Mouse (Mus musculus): ENCODE measurements around the gene Anxa4.

The Anxa4 gene

DNA sequence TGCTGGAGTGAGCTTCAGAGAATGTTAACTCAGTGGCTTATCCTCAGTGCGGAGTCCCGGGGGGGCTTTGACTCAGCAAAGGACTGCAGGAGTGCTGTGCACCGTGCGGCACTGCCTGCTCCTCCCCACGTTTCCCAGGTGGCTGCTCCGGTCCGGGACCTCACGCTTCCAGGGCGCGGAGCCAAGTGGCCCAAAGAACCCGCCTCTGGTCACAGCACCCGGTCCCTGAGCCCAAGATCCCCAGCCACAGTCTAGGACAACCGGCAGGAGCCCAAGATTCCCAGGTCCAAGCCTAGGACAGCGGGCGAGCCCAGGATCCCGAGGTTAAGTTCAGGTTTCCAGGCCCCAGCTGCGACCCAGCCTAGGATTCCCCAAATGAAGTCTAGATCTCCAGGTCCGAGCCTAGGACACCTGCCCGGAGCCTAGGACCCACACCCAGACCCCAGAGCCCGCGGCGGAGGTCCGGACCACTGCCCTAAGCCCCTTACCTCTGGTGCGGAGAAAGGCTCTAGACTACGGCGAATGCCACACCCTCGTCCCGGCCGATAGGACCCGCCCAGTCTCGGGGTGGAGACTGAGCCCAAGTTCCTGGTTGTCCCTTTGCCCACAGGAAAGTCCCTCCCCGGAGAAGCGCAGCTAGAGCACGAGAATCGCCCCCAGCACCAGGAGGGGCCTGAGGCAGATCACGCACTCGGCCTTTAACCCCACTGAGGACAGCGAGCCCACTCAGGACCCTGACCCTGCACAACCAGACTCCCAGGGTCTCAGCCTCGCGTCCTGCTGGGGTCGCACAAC, at the start of gene Anxa4:
Anxa4 (minus strand) TSS at position 564 of the 795 bp plus-strand sequence.
- in situ Hi-C loops (cut with MboI, MseI), result no loop called here

DNA sequence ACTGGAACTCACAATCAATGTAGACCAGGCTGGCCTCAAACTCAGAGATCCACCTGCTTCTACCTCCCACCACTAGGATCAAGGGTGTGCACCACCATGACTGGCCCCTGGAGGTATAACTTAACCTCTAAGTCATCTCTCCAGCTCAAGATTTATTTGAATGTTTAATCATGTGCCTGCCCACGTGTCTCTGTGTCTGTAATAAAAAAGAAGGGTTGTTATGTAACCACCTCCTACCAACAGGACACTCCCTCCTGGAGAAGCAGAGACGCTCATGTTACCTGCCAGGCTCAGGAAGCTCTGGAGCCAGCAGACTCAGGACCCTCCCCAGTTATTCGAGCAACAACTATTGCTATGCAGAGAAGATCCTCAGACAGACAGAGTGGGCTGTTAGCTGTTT, 48.6 kb upstream of the Anxa4 start:
- in situ Hi-C loops (cut with MboI, MseI), result no loop called here

GRCm38 (mm10) chr6:86839089-86839488, 45.7 kb upstream of the Anxa4 start:
- in situ Hi-C loops (cut with MboI, MseI), result no loop called here

- in situ Hi-C loops (cut with MboI, MseI), result no loop called here
Measured at GRCm38 (mm10) chr6:86832802-86833502, 39.6 kb upstream of the Anxa4 start.

GRCm38 (mm10) chr6:86830738-86831500, 37.5 kb upstream of the Anxa4 start:
- in situ Hi-C loops (cut with MboI, MseI), result no loop called here

DNA sequence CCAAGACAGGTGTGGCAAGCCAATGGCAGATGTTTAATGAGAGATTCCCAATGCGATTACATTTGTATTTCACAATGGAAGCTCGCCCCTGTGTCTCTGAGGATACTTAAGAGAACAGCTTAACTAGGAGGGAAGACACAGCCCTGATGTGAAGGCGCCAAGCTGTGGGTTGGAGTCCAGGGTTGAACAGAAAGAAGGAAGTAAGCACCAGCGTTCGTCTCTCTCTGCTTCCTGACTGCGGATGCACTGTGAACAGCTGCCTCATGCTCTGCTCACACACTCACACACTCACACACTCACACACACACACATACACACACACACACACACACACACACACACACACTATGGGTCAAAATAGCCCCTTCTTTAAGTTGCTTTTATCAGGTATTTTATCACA, 36.4 kb upstream of the Anxa4 start:
- in situ Hi-C loops (cut with MboI, MseI), result no loop called here

GRCm38 (mm10) chr6:86827432-86827831, 34.0 kb upstream of the Anxa4 start:
- in situ Hi-C loops (cut with MboI, MseI), result no loop called here

- in situ Hi-C loops (cut with MboI, MseI), result no loop called here
Measured at GRCm38 (mm10) chr6:86824401-86824800, 31.0 kb upstream of the Anxa4 start.

DNA sequence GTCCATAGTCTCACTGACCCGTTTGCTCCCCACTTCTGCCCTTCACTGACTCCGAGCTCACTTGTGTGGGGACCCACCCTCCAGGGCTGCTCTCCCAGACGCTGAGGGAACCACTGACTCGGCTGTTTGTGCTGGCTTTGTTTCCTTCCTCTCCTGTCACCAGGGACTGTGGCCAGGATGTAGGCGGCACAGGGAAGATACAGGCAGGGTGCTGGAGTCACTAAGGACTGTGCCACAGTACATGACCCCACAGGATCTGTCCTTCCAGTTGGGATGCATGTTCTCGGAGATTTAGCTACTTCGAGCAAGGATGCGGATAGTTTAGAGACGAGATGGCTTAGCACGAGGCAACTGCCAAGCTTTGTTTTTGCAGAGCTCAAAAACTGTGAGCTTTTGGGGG, 30.4 kb upstream of the Anxa4 start:
- in situ Hi-C loops (cut with MboI, MseI), result no loop called here

GRCm38 (mm10) chr6:86823051-86823431, 29.7 kb upstream of the Anxa4 start:
- in situ Hi-C loops (cut with MboI, MseI), result no loop called here

GRCm38 (mm10) chr6:86822285-86823050, 29.1 kb upstream of the Anxa4 start:
- in situ Hi-C loops (cut with MboI, MseI), result no loop called here

DNA sequence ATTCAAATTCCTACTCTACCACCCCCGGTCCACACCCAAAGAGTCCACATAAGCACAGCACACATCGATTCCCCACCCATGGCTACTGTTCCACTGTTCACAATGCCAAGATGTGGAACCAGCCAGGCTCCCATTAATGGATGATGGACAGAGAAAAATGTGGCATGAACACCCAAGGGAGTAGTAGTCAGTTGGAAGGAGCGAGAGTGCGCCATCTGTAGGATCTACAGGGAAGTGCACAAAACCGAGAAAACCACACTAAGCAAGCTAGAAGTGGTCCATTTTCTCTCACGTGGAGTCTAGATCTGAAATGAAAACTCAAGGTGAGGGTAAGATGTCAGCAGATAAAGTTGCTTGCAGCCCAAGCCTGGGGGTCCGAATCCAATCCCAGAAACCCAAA, 27.3 kb upstream of the Anxa4 start:
- in situ Hi-C loops (cut with MboI, MseI), result no loop called here

GRCm38 (mm10) chr6:86819926-86820325, 26.5 kb upstream of the Anxa4 start:
- in situ Hi-C loops (cut with MboI, MseI), result no loop called here

DNA sequence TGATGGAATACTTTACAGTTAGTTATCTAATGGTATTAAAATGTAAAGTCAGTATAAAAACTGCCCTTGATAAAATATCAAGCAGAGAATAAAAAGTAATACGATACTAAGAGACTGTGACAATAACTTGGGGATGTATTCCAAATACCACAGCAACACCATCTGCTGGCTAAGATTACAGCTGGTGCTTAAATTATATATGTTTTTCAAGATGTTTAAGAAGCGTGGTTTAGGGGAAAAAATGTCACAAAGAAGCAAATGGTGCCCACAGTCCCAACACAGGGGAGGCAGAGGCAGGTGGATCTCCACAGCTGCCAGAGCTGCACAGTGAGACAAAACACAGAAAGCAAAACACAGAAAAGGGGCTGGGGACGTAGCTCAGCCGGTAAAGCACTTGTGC, 25.5 kb upstream of the Anxa4 start:
- in situ Hi-C loops (cut with MboI, MseI), result no loop called here

DNA sequence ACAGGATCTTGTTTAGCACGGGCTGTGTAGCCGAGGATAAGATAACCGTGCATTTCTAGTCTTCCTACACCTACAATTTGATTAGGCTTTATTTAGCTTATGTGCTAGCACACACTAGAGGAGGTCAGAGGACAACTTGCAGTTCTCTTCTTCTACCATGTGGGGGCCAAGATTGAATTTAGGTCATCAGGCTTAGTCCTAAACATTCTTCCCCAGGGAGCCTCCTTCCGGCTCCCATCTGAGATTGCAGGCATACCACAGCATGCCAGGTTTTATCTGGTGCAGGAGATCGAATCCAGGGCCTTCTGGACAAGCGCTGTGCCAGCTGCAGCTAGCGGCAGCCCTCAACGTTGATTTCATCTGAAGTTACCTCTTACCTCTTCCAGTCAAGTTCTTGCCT, 23.2 kb upstream of the Anxa4 start:
- in situ Hi-C loops (cut with MboI, MseI), result no loop called here

GRCm38 (mm10) chr6:86815436-86815835, 22.1 kb upstream of the Anxa4 start:
- in situ Hi-C loops (cut with MboI, MseI), result no loop called here

DNA sequence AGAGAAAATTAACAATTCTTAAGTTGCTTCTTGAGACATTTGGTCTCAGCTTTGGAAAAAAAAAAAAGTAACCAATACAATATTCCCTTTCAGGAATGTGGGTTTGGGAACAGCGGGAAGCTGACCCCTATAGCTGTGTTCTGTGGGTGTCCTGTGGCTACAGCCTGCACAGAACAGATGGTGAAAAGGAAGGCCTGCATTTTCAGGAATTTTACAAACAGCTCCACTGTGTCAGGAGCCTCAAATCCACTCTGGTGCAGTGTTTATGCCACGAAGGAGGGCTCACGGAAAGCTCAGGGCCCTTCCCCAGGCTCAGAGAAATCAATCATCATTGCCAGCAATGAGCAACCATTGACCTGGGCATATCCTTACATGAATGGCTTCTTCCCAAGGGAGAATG, 21.5 kb upstream of the Anxa4 start:
- in situ Hi-C loops (cut with MboI, MseI), result loop anchor here (5.0 kb wide), 1 partner anchor 107 kb away; no protein-coding TSS in a partner anchor

DNA sequence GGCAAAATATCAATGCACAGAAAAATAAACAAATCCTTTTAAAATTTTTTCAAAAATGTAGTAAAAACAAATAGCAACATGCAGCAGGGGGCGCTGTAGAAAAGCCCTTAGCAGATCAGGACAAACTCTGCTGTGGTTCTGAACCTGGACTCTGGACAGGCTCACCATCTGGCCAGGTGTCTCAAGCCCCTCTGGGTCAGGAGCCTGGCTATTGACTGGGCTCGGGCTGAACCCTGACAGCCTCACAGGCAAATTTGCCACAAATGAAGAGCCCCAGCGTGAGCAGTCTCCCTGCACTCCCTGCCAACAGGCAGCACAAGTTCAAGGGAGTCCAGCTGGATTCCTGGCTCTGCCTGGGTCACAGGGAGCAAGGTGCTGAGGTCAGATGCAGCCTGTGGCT, 20.0 kb upstream of the Anxa4 start:
- in situ Hi-C loops (cut with MboI, MseI), result loop anchor here (5.0 kb wide), 1 partner anchor 109 kb away; no protein-coding TSS in a partner anchor

GRCm38 (mm10) chr6:86812919-86813318, 19.5 kb upstream of the Anxa4 start:
- in situ Hi-C loops (cut with MboI, MseI), result loop anchor here (5.0 kb wide), 1 partner anchor 109 kb away; no protein-coding TSS in a partner anchor

GRCm38 (mm10) chr6:86806455-86807086, 13.2 kb upstream of the Anxa4 start:
- in situ Hi-C loops (cut with MboI, MseI), result loop anchor here (5.0 kb wide), 1 partner anchor 59 kb away; no protein-coding TSS in a partner anchor

DNA sequence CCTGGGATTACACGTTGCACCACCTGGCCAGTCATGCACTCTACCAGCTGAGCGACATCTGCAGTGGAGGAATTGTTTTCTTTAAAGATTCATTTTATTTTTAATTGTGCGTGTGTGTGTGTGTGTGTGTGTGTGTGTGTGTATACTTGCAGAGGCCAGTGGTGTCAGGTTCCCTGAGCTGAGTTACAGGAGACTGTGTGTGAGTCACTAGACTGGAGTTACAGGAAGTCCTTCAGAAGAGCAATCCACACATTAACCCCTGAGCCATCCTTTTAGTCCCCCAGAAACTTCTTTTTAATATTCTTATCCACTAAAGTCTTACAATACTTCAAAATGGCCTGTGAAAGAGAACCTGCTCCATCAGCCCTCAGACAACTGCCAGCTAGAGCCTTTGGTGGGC, 11.3 kb upstream of the Anxa4 start:
- in situ Hi-C loops (cut with MboI, MseI), result loop anchor here (5.0 kb wide), 1 partner anchor 57 kb away; no protein-coding TSS in a partner anchor

Data from T-helper 2 cell (primary cell).